Mouse (Mus musculus) kidney, embryonic 16.5 days (tissue): Measurements from ENCODE around the gene Mtcl1. TPM values are rescaled to one million over a fixed set of nuclear protein-coding genes. Genes with fewer than 3 reads are reported as not detected.
A peak's percentile ranks its signal among the peaks of the same experiment; 100 is the strongest.

Experiments used
- ATAC-seq: fragments of 200-750 bp; cut with Nextera tagmentation; 2 replicates; pipeline ENCODE4 v1.8.0; 2017; ENCODE audit warnings: moderate TSS enrichment; ENCODE audit not compliant: low FRiP score, low TSS enrichment
- H3K27ac ChIP-seq: fragments of 300-500 bp; sonication (generic); 2 replicates; pipeline ENCODE4 v1.5.1; 2014; ENCODE audit warnings: low read length
- H3K27me3 ChIP-seq: fragments of 300-500 bp; sonication (generic); 2 replicates; pipeline ENCODE4 v1.6.1; 2014; ENCODE audit warnings: low read length, control low read depth, mixed read lengths; ENCODE audit not compliant: insufficient read depth
- H3K36me3 ChIP-seq: fragments of 300-500 bp; sonication (generic); 2 replicates; pipeline ENCODE4 v1.6.1; 2014; ENCODE audit warnings: low read length, control low read depth, mixed read lengths; ENCODE audit not compliant: insufficient read depth
- H3K4me1 ChIP-seq: fragments of 300-500 bp; sonication (generic); 2 replicates; pipeline ENCODE4 v1.6.1; 2014; ENCODE audit warnings: low read length, control low read depth, mixed read lengths; ENCODE audit not compliant: insufficient read depth
- H3K4me2 ChIP-seq: fragments of 300-500 bp; sonication (generic); replicated peaks from 2 replicates; pipeline ENCODE4 v1.6.1; 2014; ENCODE audit warnings: low read depth, low read length
- H3K4me3 ChIP-seq: fragments of 300-500 bp; sonication (generic); 2 replicates; pipeline ENCODE4 v1.5.1; 2014; ENCODE audit warnings: mild to moderate bottlenecking, low read length
- H3K9ac ChIP-seq: fragments of 300-500 bp; sonication (generic); replicated peaks from 2 replicates; pipeline ENCODE4 v1.6.1; 2014; ENCODE audit warnings: low read length
- H3K9me3 ChIP-seq: fragments of 300-500 bp; sonication (generic); 2 replicates; pipeline ENCODE4 v1.6.1; 2016; ENCODE audit warnings: low read length, control low read depth
- WGBS: fragments of 180-500 bp; shearing (Covaris S2); extraction: QIAGEN DNeasy Blood & Tissue Kit; methylation state at CpG from one replicate; pipeline ENCODE4 v1.1.7; 2014; 5-methylcytosine and 5-hydroxymethylcytosine counted together
- polyA plus RNA-seq: library from polyadenylated mRNA; unstranded; fragments of >200 nt; fragmentation: Nextera tagmentation; extraction: Ambion mirVana; gene quantifications from 2 replicates; pipeline ENCODE4 v1.2.1, GENCODE M21; 2015

Gene Mtcl1
- polyA plus RNA-seq, 1 experiment from 2014 or later: 5.2 TPM

DNA sequence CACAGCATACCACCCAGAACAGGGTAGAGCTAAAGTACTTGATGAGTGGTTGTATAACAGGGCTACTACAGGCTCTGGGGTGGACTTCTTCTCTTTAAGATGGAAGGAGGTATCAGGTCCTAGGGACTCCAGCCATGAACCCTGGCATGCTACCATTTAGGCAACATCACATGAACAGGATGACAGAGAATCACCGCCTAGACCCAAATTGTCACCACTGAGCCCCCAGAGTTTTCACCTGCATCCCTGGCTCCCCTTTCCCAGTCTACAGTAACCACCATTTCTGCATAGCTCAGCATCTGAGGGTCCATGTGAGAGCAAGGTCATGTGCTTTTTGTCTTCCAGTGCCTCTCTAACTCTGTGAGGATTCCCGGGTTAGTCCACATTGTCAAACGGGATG is 124.7 kb downstream of the Mtcl1 start:
- ATAC-seq: no peak
- no peak overlapping the region for H3K4me3 ChIP-seq
- WGBS: 84% methylated on average over 3 of the region's 3 CpGs
- no peaks in the 10 kb centered on the region for H3K36me3 ChIP-seq
- no peak overlapping the region for H3K9ac ChIP-seq
- no peaks in the 10 kb centered on the region for H3K4me1 ChIP-seq
- no peak overlapping the region for H3K4me2 ChIP-seq
- H3K9me3 ChIP-seq: no peaks in the 10 kb centered on the region
- no peak overlapping the region for H3K27ac ChIP-seq
- no peaks in the 10 kb centered on the region for H3K27me3 ChIP-seq

DNA sequence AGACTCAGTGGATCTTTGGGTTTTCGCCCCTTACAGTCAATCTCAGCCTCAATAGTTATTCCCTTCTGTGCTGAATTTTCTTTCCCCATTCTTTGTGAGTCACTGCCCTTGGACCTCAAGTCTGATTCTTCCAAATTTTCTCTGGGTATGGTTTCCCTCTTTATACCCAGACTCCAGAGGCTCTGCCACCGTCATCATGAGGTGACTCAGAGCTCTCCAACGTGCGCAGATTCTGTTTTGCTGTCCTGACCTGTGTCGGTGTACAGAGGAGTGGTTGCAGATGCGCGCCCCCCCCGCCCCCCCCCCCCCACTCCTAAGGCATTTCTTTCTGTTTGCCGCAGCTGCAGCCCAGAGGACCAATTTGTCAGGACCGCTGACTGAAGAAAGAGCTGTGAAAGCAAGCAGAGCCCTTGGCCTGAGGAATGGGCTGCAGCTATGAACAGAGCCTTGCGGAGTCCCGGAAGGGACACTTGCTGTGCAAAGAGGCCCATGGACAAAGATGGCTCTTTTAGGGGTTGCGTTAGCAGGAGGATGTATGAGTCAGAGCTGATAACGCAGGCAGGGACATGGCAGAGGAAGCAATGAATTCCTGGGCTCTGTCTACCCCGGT is 126.8 kb downstream of the Mtcl1 start:
- no peak overlapping the region for H3K9ac ChIP-seq
- no peak for ATAC-seq
- H3K4me3 ChIP-seq: no peak overlapping the region
- H3K4me2 ChIP-seq: no peak overlapping the region
- H3K9me3 ChIP-seq: no peaks in the 10 kb centered on the region
- H3K27me3 ChIP-seq: no peaks in the 10 kb centered on the region
- 80% methylated on average over 15 of the region's 15 CpGs for WGBS
- no peak overlapping the region for H3K27ac ChIP-seq
- H3K36me3 ChIP-seq: no peaks in the 10 kb centered on the region
- no peaks in the 10 kb centered on the region for H3K4me1 ChIP-seq

DNA sequence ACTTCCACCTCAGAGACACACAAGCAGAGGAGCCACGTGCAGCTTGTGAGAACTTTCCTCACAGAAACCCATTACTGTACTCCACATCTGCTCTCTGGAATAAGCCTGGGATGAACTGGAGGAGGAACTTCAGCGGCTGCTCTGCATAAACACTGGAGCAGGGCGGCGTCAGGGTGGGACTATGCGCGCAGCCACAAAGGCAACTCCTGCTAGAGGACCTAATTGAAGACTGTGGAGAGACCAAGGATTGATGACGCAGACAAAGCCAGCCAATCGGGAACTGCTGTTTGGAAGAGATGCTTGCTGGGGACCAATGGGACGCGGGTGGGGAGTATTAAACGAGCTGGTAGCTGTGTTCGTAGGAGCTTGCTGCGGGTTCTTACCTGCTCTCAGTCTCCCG is 127.6 kb downstream of the Mtcl1 start:
- no peaks in the 10 kb centered on the region for H3K27me3 ChIP-seq
- H3K36me3 ChIP-seq: no peaks in the 10 kb centered on the region
- WGBS: 80% methylated on average over 14 of the region's 14 CpGs
- H3K4me3 ChIP-seq: no peak overlapping the region
- H3K4me1 ChIP-seq: no peaks in the 10 kb centered on the region
- no peak overlapping the region for H3K27ac ChIP-seq
- no peak for ATAC-seq
- H3K9ac ChIP-seq: no peak overlapping the region
- no peak overlapping the region for H3K4me2 ChIP-seq
- no peaks in the 10 kb centered on the region for H3K9me3 ChIP-seq

DNA sequence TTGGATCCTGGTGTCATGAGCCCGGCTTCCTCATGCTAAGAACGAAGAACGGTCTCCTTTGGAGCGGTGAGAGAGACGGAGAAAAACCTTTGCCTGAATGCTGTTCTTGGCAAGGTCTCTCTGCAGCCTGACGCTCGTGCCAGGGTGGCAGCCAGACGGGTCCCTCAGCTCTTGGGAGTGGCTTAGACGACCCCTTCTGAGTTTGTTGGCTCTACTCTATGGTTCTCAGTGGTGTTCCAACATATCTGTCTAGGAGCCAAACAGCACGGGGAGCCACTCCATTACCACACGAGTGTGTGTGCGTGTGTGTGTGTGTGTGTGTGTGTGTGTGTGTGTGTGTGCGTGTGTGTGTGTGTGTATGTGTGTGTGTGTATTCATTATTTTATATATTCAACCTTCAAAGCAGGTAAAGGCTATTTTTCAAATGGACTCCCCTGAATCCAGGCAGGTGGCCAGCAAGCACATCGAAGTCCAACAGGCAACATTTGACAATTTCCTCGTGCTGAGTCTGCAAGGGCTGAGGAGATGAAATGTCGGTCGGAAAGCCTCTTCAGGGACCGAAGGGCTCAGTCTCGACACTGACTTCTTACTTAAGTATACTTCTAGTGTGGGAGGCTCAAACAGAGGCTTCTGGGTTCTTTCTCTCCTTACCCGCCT is 128.7 kb downstream of the Mtcl1 start:
- Histone ChIP-seq H3K36me3 (no peaks in the 10 kb centered on the region), H3K4me1 (peaks cover 3% of the 10 kb centered on the region), H3K9ac (no peak overlapping the region), H3K4me2 (no peak overlapping the region), H3K27ac (no peak overlapping the region), H3K9me3 (no peaks in the 10 kb centered on the region), H3K27me3 (no peaks in the 10 kb centered on the region), H3K4me3 (no peak overlapping the region)
- ATAC-seq: no peak
- WGBS: 78% methylated on average over 19 of the region's 20 CpGs

DNA sequence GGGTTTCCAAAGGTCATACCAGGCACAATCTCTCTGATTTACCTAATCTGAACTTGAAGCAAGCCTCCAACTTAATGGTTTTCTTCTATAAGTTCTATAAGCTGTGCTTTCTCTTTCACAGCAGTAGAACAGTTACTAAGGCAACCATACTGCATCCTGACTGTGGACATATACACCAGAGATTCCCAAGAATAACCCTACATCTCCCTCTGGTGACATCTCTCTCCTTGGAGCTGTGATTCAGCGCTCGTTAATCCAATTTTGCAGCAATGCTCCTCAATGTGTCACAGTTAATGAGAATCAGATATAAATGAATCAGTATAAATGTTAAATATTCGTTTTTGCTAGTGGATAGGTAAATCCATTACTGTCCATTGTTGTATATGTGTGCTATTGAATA is 131.5 kb downstream of the Mtcl1 start:
- H3K4me1 ChIP-seq: peaks cover 22% of the 10 kb centered on the region
- H3K27ac ChIP-seq: no peak overlapping the region
- H3K4me2 ChIP-seq: no peak overlapping the region
- H3K9me3 ChIP-seq: no peaks in the 10 kb centered on the region
- no peak for ATAC-seq
- no peaks in the 10 kb centered on the region for H3K36me3 ChIP-seq
- WGBS: 94% methylated on average over 3 of the region's 3 CpGs
- H3K27me3 ChIP-seq: no peaks in the 10 kb centered on the region
- H3K9ac ChIP-seq: no peak overlapping the region
- H3K4me3 ChIP-seq: no peak overlapping the region

DNA sequence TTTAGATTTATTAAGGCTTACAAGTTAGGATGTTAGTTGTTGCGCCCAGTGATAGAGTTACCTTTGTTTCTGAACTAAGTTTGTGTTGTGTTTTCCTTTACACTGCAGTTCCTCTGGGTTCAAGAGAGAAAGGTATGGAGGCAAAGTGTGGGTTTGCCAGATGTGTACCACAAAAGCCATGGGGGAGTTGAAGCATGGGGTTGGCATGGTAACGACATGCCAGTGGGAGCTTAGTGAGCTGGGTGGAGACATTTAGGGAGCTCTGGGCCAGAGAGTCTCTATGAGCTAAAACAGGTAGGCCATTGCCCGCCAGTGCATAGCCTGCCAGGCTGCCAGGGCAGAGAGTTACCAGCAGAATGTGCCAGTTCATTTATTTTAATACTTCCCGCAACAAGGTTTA is 132.0 kb downstream of the Mtcl1 start:
- H3K27me3 ChIP-seq: no peaks in the 10 kb centered on the region
- no peaks in the 10 kb centered on the region for H3K9me3 ChIP-seq
- WGBS: 89% methylated on average over 4 of the region's 4 CpGs
- no peak for ATAC-seq
- no peak overlapping the region for H3K27ac ChIP-seq
- H3K4me1 ChIP-seq: peaks cover 22% of the 10 kb centered on the region
- no peak overlapping the region for H3K4me3 ChIP-seq
- no peak overlapping the region for H3K4me2 ChIP-seq
- no peaks in the 10 kb centered on the region for H3K36me3 ChIP-seq
- H3K9ac ChIP-seq: no peak overlapping the region

DNA sequence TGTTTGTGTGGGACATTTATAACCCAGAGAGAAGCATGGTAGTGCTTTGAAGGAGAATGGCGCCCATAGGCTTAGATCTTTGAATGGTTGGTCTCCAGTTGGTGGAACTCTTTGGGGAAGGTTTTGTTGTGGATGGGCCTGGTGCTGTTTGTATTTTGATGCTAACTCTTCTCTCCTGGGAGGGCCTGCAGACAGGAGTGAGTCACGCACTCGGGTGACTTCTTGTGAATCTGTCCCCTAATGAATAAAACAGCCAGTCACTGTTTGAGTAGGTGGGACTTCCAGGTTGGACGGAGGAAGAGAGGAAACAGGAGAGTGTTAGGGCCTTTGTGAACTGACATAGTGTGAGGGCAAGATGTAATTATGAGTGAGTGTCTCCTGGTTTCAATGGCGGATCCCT is 132.4 kb downstream of the Mtcl1 start:
- Histone ChIP-seq H3K4me2 (no peak overlapping the region), H3K27me3 (no peaks in the 10 kb centered on the region), H3K4me3 (no peak overlapping the region), H3K4me1 (peaks cover 22% of the 10 kb centered on the region), H3K36me3 (no peaks in the 10 kb centered on the region), H3K27ac (no peak overlapping the region), H3K9ac (no peak overlapping the region), H3K9me3 (no peaks in the 10 kb centered on the region)
- ATAC-seq: no peak
- WGBS: 84% methylated on average over 5 of the region's 5 CpGs

DNA sequence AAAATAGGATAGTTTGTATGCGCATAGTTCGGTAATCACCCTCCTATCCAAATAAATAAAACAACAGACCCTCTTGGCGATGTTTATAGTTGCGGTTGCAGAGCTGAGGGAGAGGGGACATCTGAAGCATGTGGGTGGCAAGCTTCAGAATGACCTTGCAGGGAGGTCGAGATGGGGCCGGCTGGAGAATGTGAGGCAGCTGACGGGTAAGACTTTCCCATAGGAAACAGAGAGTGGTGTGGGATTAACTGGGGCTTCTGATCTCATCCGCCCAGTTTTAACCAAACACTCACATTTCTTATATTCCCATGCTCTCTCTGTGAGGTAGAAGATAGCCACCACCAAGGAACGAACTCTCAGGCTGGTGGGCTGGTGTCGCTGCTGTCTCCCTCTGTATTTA is 134.1 kb downstream of the Mtcl1 start:
- Histone ChIP-seq H3K36me3 (no peaks in the 10 kb centered on the region), H3K9ac (no peak overlapping the region), H3K4me3 (no peak overlapping the region), H3K27ac (peak overlapping the region; percentile 15; the same call in 1 of the 2 replicates), H3K4me2 (peak overlapping the region; percentile 26), H3K27me3 (no peaks in the 10 kb centered on the region), H3K4me1 (peaks cover 22% of the 10 kb centered on the region), H3K9me3 (no peaks in the 10 kb centered on the region)
- 14% methylated on average over 10 of the region's 10 CpGs for WGBS
- ATAC-seq: 0 out of 2 replicates have a peak, but pooled peaks have one; percentile 76

DNA sequence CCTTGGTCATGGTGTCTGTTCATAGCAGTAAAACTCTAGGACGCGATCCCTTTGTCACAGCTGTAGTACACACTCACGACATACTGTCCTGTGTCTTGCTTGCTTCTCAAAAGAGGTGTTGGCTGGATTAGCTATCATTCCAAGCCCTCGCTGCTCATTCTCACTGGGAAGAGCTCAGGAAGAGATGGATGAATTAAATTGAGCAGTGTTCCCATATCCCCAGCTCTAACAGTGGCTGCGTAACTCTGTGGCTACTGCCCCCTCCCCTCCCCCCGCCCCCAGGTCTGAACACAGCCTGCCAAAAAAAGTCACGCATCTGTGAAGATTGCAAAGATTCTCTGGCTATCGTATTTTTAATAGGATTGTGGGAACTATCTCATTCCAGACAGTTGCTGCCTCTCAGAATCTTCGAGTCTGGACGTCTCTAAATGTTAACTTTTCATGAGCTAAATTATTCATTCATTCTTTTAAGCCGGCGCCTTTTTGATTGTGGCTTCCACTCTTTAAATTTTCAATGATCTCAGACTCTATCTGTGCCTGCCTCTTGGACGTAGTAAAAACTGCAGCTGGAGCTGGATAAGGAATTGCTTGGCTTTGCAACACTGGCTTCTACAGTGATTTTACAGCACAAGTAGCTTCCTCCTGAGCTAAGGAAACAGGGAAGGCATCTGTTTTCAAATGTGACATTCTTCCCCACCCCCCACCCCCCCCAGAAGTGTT is 134.8 kb downstream of the Mtcl1 start:
- 46% methylated on average over 13 of the region's 13 CpGs for WGBS
- ATAC-seq: no peak
- H3K4me2 ChIP-seq: peak overlapping the region; percentile 26; the same call in 1 of the 2 replicates

GRCm38 (mm10) chr17:66301906-66302305 is 147.6 kb downstream of the Mtcl1 start:
- Histone ChIP-seq H3K27me3 (no peaks in the 10 kb centered on the region), H3K4me2 (no peak overlapping the region), H3K4me1 (no peaks in the 10 kb centered on the region), H3K36me3 (no peaks in the 10 kb centered on the region), H3K9me3 (no peaks in the 10 kb centered on the region), H3K27ac (no peak overlapping the region), H3K9ac (no peak overlapping the region), H3K4me3 (no peak overlapping the region)
- 89% methylated on average over 7 of the region's 7 CpGs for WGBS
- ATAC-seq: no peak

More for the DNA sequence above, 134.8 kb downstream of the Mtcl1 start:
- no peaks in the 10 kb centered on the region for H3K36me3 ChIP-seq
- H3K9ac ChIP-seq: no peak overlapping the region
- no peak overlapping the region for H3K27ac ChIP-seq
- no peaks in the 10 kb centered on the region for H3K27me3 ChIP-seq
- no peak overlapping the region for H3K4me3 ChIP-seq
- peaks cover 22% of the 10 kb centered on the region for H3K4me1 ChIP-seq
- H3K9me3 ChIP-seq: no peaks in the 10 kb centered on the region
